Mouse (Mus musculus) small intestine, adult 2 months (tissue): ENCODE measurements around the gene Fam198b.

ENCODE experiments used
- CTCF ChIP-seq: fragments of 200-500 bp; IDR thresholded peaks from 2 replicates; pipeline ENCODE4 v1.5.1; 2012; ENCODE audit warnings: low read depth, mild to moderate bottlenecking, control low read depth, inconsistent platforms, low read length, moderate library complexity, mixed read lengths; ENCODE audit not compliant: insufficient replicate concordance, insufficient read length; ENCODE audit errors: extremely low read depth
- POLR2A ChIP-seq: fragments of 200-500 bp; IDR thresholded peaks from 2 replicates; pipeline ENCODE4 v1.6.1; 2012; ENCODE audit warnings: low read depth, mild to moderate bottlenecking, control low read depth, inconsistent platforms, low read length, moderate library complexity

DNA sequence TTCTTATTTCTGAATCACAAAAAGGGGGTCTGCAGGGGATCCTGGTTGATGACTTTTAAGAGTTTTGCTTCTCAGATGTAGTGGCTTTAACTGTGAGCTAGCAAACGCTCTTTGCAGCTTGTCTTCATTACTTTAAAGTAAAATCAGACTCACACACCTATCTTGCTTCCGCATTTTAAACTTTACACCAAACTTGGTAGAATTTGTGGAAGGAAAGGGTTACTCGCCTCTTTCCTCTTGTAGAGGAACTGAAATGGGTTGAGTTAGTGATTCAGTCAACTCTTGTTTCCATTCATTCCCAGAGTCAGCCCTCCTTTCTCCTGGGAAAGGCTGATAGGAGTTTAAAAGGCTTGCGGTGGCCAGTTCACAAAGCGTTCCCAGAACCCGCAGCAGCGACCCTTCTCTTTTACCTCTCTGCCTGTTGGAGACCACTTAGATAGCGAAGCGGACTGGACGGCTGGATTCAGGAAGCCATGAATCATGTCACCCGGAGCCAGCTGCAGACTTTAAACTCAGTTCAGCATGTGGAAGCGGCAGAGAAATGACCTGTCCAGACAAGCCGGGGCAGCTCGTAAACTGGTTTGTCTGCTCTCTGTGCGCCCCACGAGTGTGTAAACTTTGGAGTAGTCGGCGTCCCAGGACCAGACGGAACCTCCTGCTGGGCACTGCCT, 1.5 kb downstream of the Fam198b start:
- TF ChIP-seq CTCF (no peak), POLR2A (no peak)
